In the genomic region with DNA sequence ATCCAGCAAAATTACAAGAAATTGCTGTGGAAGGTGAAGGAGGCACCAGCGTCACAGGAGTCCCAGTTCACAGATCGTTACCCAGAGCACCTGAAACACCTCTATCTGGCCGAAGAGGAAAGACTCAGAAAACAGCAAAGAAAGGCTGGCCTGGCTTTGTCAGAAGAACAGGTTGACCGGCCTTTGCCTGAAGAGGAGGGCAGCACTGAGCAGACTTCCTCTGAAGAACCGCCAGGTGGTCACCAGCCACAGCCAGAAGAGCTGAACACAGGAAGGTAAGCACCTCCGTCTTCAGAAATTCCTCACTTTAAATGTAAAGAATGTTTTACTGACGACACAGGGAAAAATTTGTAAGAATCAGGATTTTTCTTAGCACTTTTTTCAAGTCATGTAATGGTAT, we compare ENCODE assay signal across 8 mouse cellular contexts. TPM values are rescaled to one million over a fixed set of nuclear protein-coding genes. Genes with fewer than 3 reads are reported as not detected.
DNase-seq lines count a peak whose midpoint lies in the region; ATAC-seq and TF ChIP-seq lines count a peak whose summit lies in the region.

No protein-coding gene starts in this region.

- no peak for ATAC-seq in forebrain, embryonic 16.5 days
- ATAC-seq in liver, embryonic 16.5 days (ENCODE audit: low read depth) = no peak
- ATAC-seq in activated CD4-positive, CD25-positive, alpha-beta regulatory T cell, adult 4 months = no peak

- H3K27ac ChIP-seq in forebrain, embryonic 16.5 days (ENCODE audit: low read length) = no peak overlapping the region
- no peak overlapping the region for H3K27ac ChIP-seq in liver, embryonic 16.5 days (ENCODE audit: low read length)

- H3K27me3 ChIP-seq in C2C12 (ENCODE audit: control insufficient read depth, insufficient read depth, insufficient read length) = no peaks in the 10 kb centered on the region
- no peaks in the 10 kb centered on the region for H3K27me3 ChIP-seq in forebrain, embryonic 16.5 days (replicated peaks; ENCODE audit: control insufficient read depth, insufficient read depth, low read length)
- H3K27me3 ChIP-seq in liver, embryonic 16.5 days (ENCODE audit: control insufficient read depth, insufficient read depth, low read depth, low read length) = no peaks in the 10 kb centered on the region

- peaks cover 27% of the 10 kb centered on the region for H3K79me3 ChIP-seq in C2C12 (ENCODE audit: low read depth)

- no peaks in the 10 kb centered on the region for H3K9me3 ChIP-seq in forebrain, embryonic 16.5 days (ENCODE audit: control insufficient read depth, low read length)
- H3K9me3 ChIP-seq in liver, embryonic 16.5 days (replicated peaks; ENCODE audit: control insufficient read depth, low read length) = no peaks in the 10 kb centered on the region

- WGBS in forebrain, embryonic 16.5 days = 84% methylated on average over 7 of the region's 7 CpGs
- WGBS in liver, embryonic 16.5 days (ENCODE audit: insufficient replicate concordance) = 73% methylated on average over 7 of the region's 7 CpGs

- peak; percentile 4 for DNase-seq in embryo, embryonic 10.5 days (ENCODE audit: low spot score)
- DNase-seq in embryo, embryonic 11 days = no peak
- DNase-seq in thymus, postnatal 0 days (ENCODE audit: low spot score) = no peak
- no peak for DNase-seq in urinary bladder, postnatal 14 days (ENCODE audit: low spot score)

- H3K4me3 ChIP-seq in C2C12 (ENCODE audit: insufficient read depth, poor library complexity, severe bottlenecking) = peak overlapping the region; percentile 95
- no peak overlapping the region for H3K4me3 ChIP-seq in forebrain, embryonic 16.5 days (replicated peaks; ENCODE audit: low read length)
- H3K4me3 ChIP-seq in liver, embryonic 16.5 days (ENCODE audit: low read depth, low read length) = no peak overlapping the region

- peaks cover 46% of the 10 kb centered on the region for H3K79me2 ChIP-seq in C2C12 (ENCODE audit: control insufficient read depth, insufficient read depth)

- peaks cover 53% of the 10 kb centered on the region for H3K36me3 ChIP-seq in C2C12 (ENCODE audit: control insufficient read depth, insufficient read depth)
- H3K36me3 ChIP-seq in forebrain, embryonic 16.5 days (ENCODE audit: control insufficient read depth, insufficient read depth) = peaks cover 13% of the 10 kb centered on the region
- peaks cover 27% of the 10 kb centered on the region for H3K36me3 ChIP-seq in liver, embryonic 16.5 days (ENCODE audit: control insufficient read depth, insufficient read depth)

- no peak overlapping the region for H3K9ac ChIP-seq in forebrain, embryonic 16.5 days (replicated peaks; ENCODE audit: low read depth, low read length)
- H3K9ac ChIP-seq in liver, embryonic 16.5 days (ENCODE audit: low read depth, low read length) = no peak overlapping the region

- H3K4me2 ChIP-seq in forebrain, embryonic 16.5 days (ENCODE audit: low read length) = peak overlapping the region; percentile 95; the same call in 1 of the 2 replicates
- peak overlapping the region; percentile 86 for H3K4me2 ChIP-seq in liver, embryonic 16.5 days (ENCODE audit: low read depth, low read length)

- no peak for TF ChIP-seq CTCF in C2C12 (IDR thresholded peaks at IDR 0.05; ENCODE audit: control insufficient read depth, insufficient read depth, insufficient read length)

- H3ac ChIP-seq in C2C12 (ENCODE audit: control insufficient read depth, insufficient read length, low read depth) = no peak overlapping the region

- H3K4me1 ChIP-seq in forebrain, embryonic 16.5 days (replicated peaks; ENCODE audit: control insufficient read depth, insufficient read depth, low read length) = peaks cover 18% of the 10 kb centered on the region
- H3K4me1 ChIP-seq in liver, embryonic 16.5 days (ENCODE audit: control insufficient read depth, low read depth, low read length) = peaks cover 6% of the 10 kb centered on the region; the same call in 1 of the 2 replicates

TF ChIP-seq in C2C12, 6 proteins besides CTCF, POLR2A, EP300 and RAD21:
- no peak for TF ChIP-seq FOSL1 (IDR thresholded peaks at IDR 0.05; ENCODE audit: insufficient read depth, low read length, poor library complexity, severe bottlenecking)
- TF ChIP-seq USF1 (IDR thresholded peaks at IDR 0.05; ENCODE audit: low read depth) = no peak
- no peak for TF ChIP-seq MAX (IDR thresholded peaks at IDR 0.05)
- TF ChIP-seq MYOG (IDR thresholded peaks at IDR 0.05; ENCODE audit: control insufficient read depth, extremely low read depth, insufficient read length) = no peak
- TF ChIP-seq MYOD1 (IDR thresholded peaks at IDR 0.05; ENCODE audit: control insufficient read depth, insufficient read length, low read depth) = no peak
- TF ChIP-seq CEBPB (IDR thresholded peaks at IDR 0.05; ENCODE audit: low read depth) = no peak

RNA-seq across cellular contexts. Expression of gene Mettl25, which starts 1.4 kb away (rescaled TPM):
- 3.7 TPM for polyA plus RNA-seq in C2C12 (2012; fragmentation: generic; extraction: Trizol)
- polyA plus RNA-seq in forebrain, embryonic 16.5 days (2015; fragmentation: Nextera tagmentation; extraction: Ambion mirVana) = 13.4 and 13.7 TPM in 2 replicates
- polyA plus RNA-seq in liver, embryonic 16.5 days (2015; fragmentation: Nextera tagmentation; extraction: Ambion mirVana) = 3.5 and 4.1 TPM in 2 replicates
- 10.4 and 13.3 TPM in 2 replicates for polyA plus RNA-seq in thymus, postnatal 0 days (2015; fragmentation: Nextera tagmentation; extraction: Ambion mirVana)
- polyA plus RNA-seq in activated CD4-positive, CD25-positive, alpha-beta regulatory T cell, adult 4 months (2017; shearing (Covaris generic)) = 1 to 10 TPM; 5.3 to 6.0 TPM

RNA-seq across cellular contexts. Expression of gene Ccdc59, which starts 1.7 kb away (rescaled TPM):
- polyA plus RNA-seq in C2C12 (2012; fragmentation: generic; extraction: Trizol) = 13.6 TPM
- 48.5 and 51.6 TPM in 2 replicates for polyA plus RNA-seq in forebrain, embryonic 16.5 days (2015; fragmentation: Nextera tagmentation; extraction: Ambion mirVana)
- 16.0 and 17.7 TPM in 2 replicates for polyA plus RNA-seq in liver, embryonic 16.5 days (2015; fragmentation: Nextera tagmentation; extraction: Ambion mirVana)
- 65.3 and 68.8 TPM in 2 replicates for polyA plus RNA-seq in thymus, postnatal 0 days (2015; fragmentation: Nextera tagmentation; extraction: Ambion mirVana)
- 10 to 100 TPM; 56.4 to 64.5 TPM for polyA plus RNA-seq in activated CD4-positive, CD25-positive, alpha-beta regulatory T cell, adult 4 months (2017; shearing (Covaris generic))
